Comparison of ENCODE assay signal across 8 mouse cellular contexts in the genomic region with DNA sequence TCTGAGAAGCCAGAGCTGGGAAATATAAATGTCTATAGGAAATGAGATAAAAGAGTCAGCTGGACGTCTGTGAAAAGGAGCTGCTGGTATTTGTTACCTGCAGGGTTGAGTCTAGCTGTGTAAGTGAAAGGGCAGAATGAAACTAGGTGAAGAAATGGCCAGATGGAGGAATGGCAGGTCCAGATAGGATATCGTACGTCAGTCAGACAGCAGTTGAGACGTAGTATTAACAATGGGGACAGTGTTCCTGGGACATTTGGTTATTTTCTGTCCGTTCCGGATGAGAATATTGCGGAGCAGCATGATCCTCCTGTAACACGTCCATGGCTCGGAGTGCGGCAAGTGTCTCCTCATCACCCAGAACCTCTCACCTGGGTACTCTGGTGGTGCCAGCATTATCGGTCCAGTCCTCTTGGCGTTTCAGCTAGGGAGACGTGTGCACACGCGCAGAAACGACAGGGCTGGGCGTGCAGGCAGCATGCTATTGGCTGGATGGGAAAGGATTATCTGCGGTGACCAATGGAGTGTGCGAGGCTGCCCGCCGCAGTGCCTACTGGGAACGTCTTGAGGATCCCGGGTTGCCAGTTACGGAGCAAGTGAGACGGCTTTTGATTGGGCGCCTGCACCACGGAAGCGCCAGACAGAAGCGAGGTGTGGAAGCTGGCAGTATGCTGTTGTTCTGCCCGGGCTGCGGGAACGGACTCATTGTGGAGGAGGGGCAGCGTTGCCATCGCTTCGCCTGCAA. TPM values are rescaled to one million over a fixed set of nuclear protein-coding genes. Genes with fewer than 3 reads are reported as not detected.
A peak's percentile ranks its signal among the peaks of the same experiment; 100 is the strongest.
DNase-seq lines count a peak whose midpoint lies in the region; ATAC-seq lines count a peak whose summit lies in the region.

TSS of gene Polr3k (plus strand) at position 547 of the 745 bp plus-strand sequence.

- H3K36me3 ChIP-seq in intestine, embryonic 14.5 days (ENCODE audit: control insufficient read depth, insufficient read depth, low read length) = peaks cover 23% of the 10 kb centered on the region

- no peaks in the 10 kb centered on the region for H3K9me3 ChIP-seq in intestine, embryonic 14.5 days (ENCODE audit: control insufficient read depth, low read length)

- H3K4me2 ChIP-seq in intestine, embryonic 14.5 days (ENCODE audit: low read length) = peak within 1 kb of the TSS; percentile 60

- peak; percentile 82 to 87 for DNase-seq in adrenal gland, adult 18-20 months (ENCODE audit: low spot score in 2 of 2)
- peak; percentile 95 for DNase-seq in embryo, embryonic 11 days
- DNase-seq in gastrocnemius, postnatal 25 days = peak; percentile 93
- peak; percentile 89 for DNase-seq in intestine, embryonic 14.5 days (ENCODE audit: low spot score)
- DNase-seq in left cerebral cortex, postnatal 14 days (ENCODE audit: low spot score in 2 of 2) = peak; percentile 98
- peak; percentile 96 for DNase-seq in mesoderm, embryonic 11.5 days (ENCODE audit: low read depth, low spot score)
- DNase-seq in right cerebral cortex, postnatal 36 days (ENCODE audit: low spot score in 2 of 2) = peak; percentile 98
- peak; percentile 94 for DNase-seq in yolk sac, embryonic 10.5 days (ENCODE audit: low spot score)

- H3K9ac ChIP-seq in intestine, embryonic 14.5 days (ENCODE audit: low read length) = peak within 1 kb of the TSS; percentile 67

- under 1% methylated on average over 35 of the region's 35 CpGs for WGBS in intestine, embryonic 14.5 days

- H3K4me3 ChIP-seq in intestine, embryonic 14.5 days (ENCODE audit: low read depth, low read length) = peak within 1 kb of the TSS; percentile 79

- peaks cover 12% of the 10 kb centered on the region for H3K4me1 ChIP-seq in intestine, embryonic 14.5 days (replicated peaks; ENCODE audit: control insufficient read depth, insufficient read depth, low read length)

- H3K27ac ChIP-seq in intestine, embryonic 14.5 days (ENCODE audit: low read depth) = peak within 1 kb of the TSS; percentile 71; the same call in 1 of the 2 replicates

- H3K27me3 ChIP-seq in intestine, embryonic 14.5 days (replicated peaks; ENCODE audit: control insufficient read depth, insufficient read depth, low read length) = no peaks in the 10 kb centered on the region

- intact Hi-C loops in left cerebral cortex, postnatal 14 days (cut with DNase I) = loop anchor here (10.0 kb wide), 1 partner anchor 139 kb away; no protein-coding TSS in a partner anchor

- ATAC-seq in intestine, embryonic 14.5 days (replicated peaks; ENCODE audit: low FRiP score, low TSS enrichment, low read depth) = peak; percentile 100

RNA-seq across cellular contexts. Expression of gene Polr3k, which starts in this region (rescaled TPM):
- total RNA-seq in adrenal gland, adult 18-20 months (2021) = 10 to 100 TPM; 14.2 to 17.3 TPM
- total RNA-seq in gastrocnemius, postnatal 25 days (2021) = 1 to 10 TPM; 8.7 to 9.8 TPM
- polyA plus RNA-seq in intestine, embryonic 14.5 days (2014; fragmentation: Nextera tagmentation; extraction: Ambion mirVana) = 84.2 and 88.2 TPM in 2 replicates
- total RNA-seq in left cerebral cortex, postnatal 14 days (2021) = 10 to 100 TPM; 29.3 to 31.4 TPM

Comparison
In these comparisons a context has a peak if more than half of its experiments do, and no peak if none do; other contexts are left out.
1. Peak in every context shown above with its lines: DNase-seq, ATAC-seq, H3K4me3 ChIP-seq and H3K27ac ChIP-seq.